Mouse (Mus musculus): ENCODE data around the gene Eef2k. TPM values are rescaled to one million over a fixed set of nuclear protein-coding genes. Genes with fewer than 3 reads are reported as not detected.
"Not testable (repeated sequence)": the region's sequence is repeated elsewhere in the genome, so short reads cannot be mapped to it uniquely, and the experiment has no call there.

The Eef2k gene
- total RNA-seq, 2 experiments from 2014 or later, result 12.3 to 77.4 TPM

- ATAC-seq (replicated peaks; ENCODE audit: low FRiP score, poor library complexity, severe bottlenecking), result peak; percentile 82
Measured at GRCm38 (mm10) chr7:120874764-120875539, 32.3 kb downstream of the Eef2k start.

GRCm38 (mm10) chr7:120875540-120876388 is 33.1 kb downstream of the Eef2k start:
- ATAC-seq (replicated peaks; ENCODE audit: low FRiP score, poor library complexity, severe bottlenecking), result peak; percentile 51

- no peak for ATAC-seq (replicated peaks; ENCODE audit: low FRiP score, poor library complexity, severe bottlenecking)
Measured at GRCm38 (mm10) chr7:120878271-120878670, 35.6 kb downstream of the Eef2k start.

- ATAC-seq (replicated peaks; ENCODE audit: low FRiP score, poor library complexity, severe bottlenecking), result peak; percentile 55
Measured at GRCm38 (mm10) chr7:120879972-120880371, 37.3 kb downstream of the Eef2k start.

GRCm38 (mm10) chr7:120880770-120881169 is 38.1 kb downstream of the Eef2k start:
- peak; percentile 48 for ATAC-seq (replicated peaks; ENCODE audit: low FRiP score, poor library complexity, severe bottlenecking)

- ATAC-seq (replicated peaks; ENCODE audit: low FRiP score, poor library complexity, severe bottlenecking), result no peak
Measured at GRCm38 (mm10) chr7:120881451-120881850, 38.8 kb downstream of the Eef2k start.

- no peak for ATAC-seq (replicated peaks; ENCODE audit: low FRiP score, poor library complexity, severe bottlenecking)
Measured at GRCm38 (mm10) chr7:120882674-120883073, 40.0 kb downstream of the Eef2k start.

GRCm38 (mm10) chr7:120883523-120884290 is 41.1 kb downstream of the Eef2k start:
- ATAC-seq (replicated peaks; ENCODE audit: low FRiP score, poor library complexity, severe bottlenecking), result no peak

- ATAC-seq (replicated peaks; ENCODE audit: low FRiP score, poor library complexity, severe bottlenecking), result peak; percentile 31
Measured at GRCm38 (mm10) chr7:120884746-120885145, 42.1 kb downstream of the Eef2k start.

- ATAC-seq (replicated peaks; ENCODE audit: low FRiP score, poor library complexity, severe bottlenecking), result peak; percentile 54; the same call in 1 of the 2 replicates
Measured at GRCm38 (mm10) chr7:120893123-120893522, 50.5 kb downstream of the Eef2k start.

GRCm38 (mm10) chr7:120897054-120897453 is 54.4 kb downstream of the Eef2k start:
- no peak for ATAC-seq (replicated peaks; ENCODE audit: low FRiP score, poor library complexity, severe bottlenecking)

GRCm38 (mm10) chr7:120897711-120898335 is 55.2 kb downstream of the Eef2k start:
- no peak for ATAC-seq (replicated peaks; ENCODE audit: low FRiP score, poor library complexity, severe bottlenecking)

GRCm38 (mm10) chr7:120900191-120900590 is 57.6 kb downstream of the Eef2k start:
- ATAC-seq (replicated peaks; ENCODE audit: low FRiP score, poor library complexity, severe bottlenecking), result no peak

- no peak for ATAC-seq (replicated peaks; ENCODE audit: low FRiP score, poor library complexity, severe bottlenecking)
Measured at GRCm38 (mm10) chr7:120901701-120902100, 59.1 kb downstream of the Eef2k start.

- ATAC-seq (replicated peaks; ENCODE audit: low FRiP score, poor library complexity, severe bottlenecking), result no peak
Measured at GRCm38 (mm10) chr7:120902931-120903330, 60.3 kb downstream of the Eef2k start.

GRCm38 (mm10) chr7:120910172-120910571 is 67.5 kb downstream of the Eef2k start:
- not testable (repeated sequence) for ATAC-seq (replicated peaks; ENCODE audit: low FRiP score, poor library complexity, severe bottlenecking)

GRCm38 (mm10) chr7:120911268-120911667 is 68.6 kb downstream of the Eef2k start:
- ATAC-seq (replicated peaks; ENCODE audit: low FRiP score, poor library complexity, severe bottlenecking), result not testable (repeated sequence)

- no peak for ATAC-seq (replicated peaks; ENCODE audit: low FRiP score, poor library complexity, severe bottlenecking)
Measured at GRCm38 (mm10) chr7:120913332-120913731, 70.7 kb downstream of the Eef2k start.

- ATAC-seq (replicated peaks; ENCODE audit: low FRiP score, poor library complexity, severe bottlenecking), result no peak
Measured at GRCm38 (mm10) chr7:120916262-120916875, 73.7 kb downstream of the Eef2k start.

Data from erythroblast, adult 5-6 weeks (primary cell).